Mouse (Mus musculus): ENCODE measurements around the gene Hnrnpc. TPM values are rescaled to one million over a fixed set of nuclear protein-coding genes. Genes with fewer than 3 reads are reported as not detected.

The Hnrnpc gene
- polyA plus RNA-seq, 1 experiment from 2014 or later, result 129 TPM

GRCm38 (mm10) chr14:52026342-52026741 lies 77.5 kb downstream of the Hnrnpc start:
- TF ChIP-seq EP300 (IDR thresholded peaks at IDR 0.05; ENCODE audit: low read depth) (no peak), CTCF (IDR thresholded peaks at IDR 0.05; ENCODE audit: low read depth) (no peak)
- no peak for DNase-seq

GRCm38 (mm10) chr14:52024133-52024532 lies 79.7 kb downstream of the Hnrnpc start:
- Histone ChIP-seq H3K4me3 (ENCODE audit: low read depth, low read length) (no peak overlapping the region), H3K9ac (replicated peaks) (peak overlapping the region; percentile 7; the same call in 1 of the 2 replicates), H3K4me1 (ENCODE audit: insufficient read depth) (peaks cover 35% of the 10 kb centered on the region), H3K27me3 (ENCODE audit: insufficient read depth, low read length) (no peaks in the 10 kb centered on the region), H3K27ac (ENCODE audit: low read depth) (peak overlapping the region; percentile 98), H3K36me3 (replicated peaks; ENCODE audit: insufficient read depth, low read length) (no peaks in the 10 kb centered on the region), H3K9me3 (ENCODE audit: low read length) (no peaks in the 10 kb centered on the region), H3K4me2 (ENCODE audit: low read depth, low read length) (peak overlapping the region; percentile 69; the same call in 1 of the 2 replicates)
- no peak for TF ChIP-seq CTCF (IDR thresholded peaks at IDR 0.05; ENCODE audit: low read depth)
- peak; percentile 50; the same call in 1 of the 2 replicates for TF ChIP-seq EP300 (IDR thresholded peaks at IDR 0.05; ENCODE audit: low read depth)
- ATAC-seq (no peak), DNase-seq (no peak)
- WGBS (ENCODE audit: insufficient replicate concordance), result 45% methylated on average over 2 of the region's 2 CpGs

More at GRCm38 (mm10) chr14:52026342-52026741, 77.5 kb downstream of the Hnrnpc start:
- no peaks in the 10 kb centered on the region for H3K27me3 ChIP-seq (ENCODE audit: insufficient read depth, low read length)
- H3K4me2 ChIP-seq (ENCODE audit: low read depth, low read length), result no peak overlapping the region
- no peaks in the 10 kb centered on the region for H3K36me3 ChIP-seq (replicated peaks; ENCODE audit: insufficient read depth, low read length)
- peaks cover 28% of the 10 kb centered on the region for H3K4me1 ChIP-seq (ENCODE audit: insufficient read depth)
- H3K9ac ChIP-seq (replicated peaks), result no peak overlapping the region
- H3K4me3 ChIP-seq (ENCODE audit: low read depth, low read length), result no peak overlapping the region
- H3K9me3 ChIP-seq (ENCODE audit: low read length), result no peaks in the 10 kb centered on the region
- no peak overlapping the region for H3K27ac ChIP-seq (ENCODE audit: low read depth)
- ATAC-seq, result no peak
- 84% methylated on average over 4 of the region's 4 CpGs for WGBS (ENCODE audit: insufficient replicate concordance)

Other genes starting within 250 kb of the Hnrnpc start
- 9.4 and 10.8 TPM in 2 replicates for gene Mettl17, start 219.2 kb downstream of the Hnrnpc start, polyA plus RNA-seq (2015; fragmentation: Nextera tagmentation; extraction: Ambion mirVana)
- gene Slc39a2, start 211.1 kb downstream of the Hnrnpc start, polyA plus RNA-seq (2015; fragmentation: Nextera tagmentation; extraction: Ambion mirVana), result 0.06 and 0.07 TPM in 2 replicates
- gene Ndrg2, start 189.9 kb downstream of the Hnrnpc start, polyA plus RNA-seq (2015; fragmentation: Nextera tagmentation; extraction: Ambion mirVana), result 346 and 352 TPM in 2 replicates
- gene Tppp2, start 185.6 kb downstream of the Hnrnpc start, polyA plus RNA-seq (2015; fragmentation: Nextera tagmentation; extraction: Ambion mirVana), result not detected in 2 replicates
- not detected in 2 replicates for gene Rnase13, start 181.3 kb downstream of the Hnrnpc start, polyA plus RNA-seq (2015; fragmentation: Nextera tagmentation; extraction: Ambion mirVana)
- 5.8 and 7.2 TPM in 2 replicates for gene Arhgef40, start 119.3 kb downstream of the Hnrnpc start, polyA plus RNA-seq (2015; fragmentation: Nextera tagmentation; extraction: Ambion mirVana)
- gene Tmem253, start 88.4 kb downstream of the Hnrnpc start, polyA plus RNA-seq (2015; fragmentation: Nextera tagmentation; extraction: Ambion mirVana), result 0.23 and 0.31 TPM in 2 replicates
- gene Zfp219, start 83.3 kb downstream of the Hnrnpc start, polyA plus RNA-seq (2015; fragmentation: Nextera tagmentation; extraction: Ambion mirVana), result 8.8 and 9.0 TPM in 2 replicates
- gene Olfr221, start 61.6 kb downstream of the Hnrnpc start, polyA plus RNA-seq (2015; fragmentation: Nextera tagmentation; extraction: Ambion mirVana), result not detected in 2 replicates
- 23.9 and 30.7 TPM in 2 replicates for gene Rpgrip1, start 6.7 kb upstream of the Hnrnpc start, polyA plus RNA-seq (2015; fragmentation: Nextera tagmentation; extraction: Ambion mirVana)
- 15.7 and 18.0 TPM in 2 replicates for gene Supt16, start 93.4 kb upstream of the Hnrnpc start, polyA plus RNA-seq (2015; fragmentation: Nextera tagmentation; extraction: Ambion mirVana)
- 8.5 and 10.0 TPM in 2 replicates for gene Chd8, start 153.8 kb upstream of the Hnrnpc start, polyA plus RNA-seq (2015; fragmentation: Nextera tagmentation; extraction: Ambion mirVana)
- gene Tox4, start 175.1 kb upstream of the Hnrnpc start, polyA plus RNA-seq (2015; fragmentation: Nextera tagmentation; extraction: Ambion mirVana), result 12.1 and 13.4 TPM in 2 replicates
- 2.7 and 2.8 TPM in 2 replicates for gene Rab2b, start 175.5 kb upstream of the Hnrnpc start, polyA plus RNA-seq (2015; fragmentation: Nextera tagmentation; extraction: Ambion mirVana)
- 7.2 and 8.1 TPM in 2 replicates for gene Mettl3, start 201.1 kb upstream of the Hnrnpc start, polyA plus RNA-seq (2015; fragmentation: Nextera tagmentation; extraction: Ambion mirVana)
- 0.63 and 0.85 TPM in 2 replicates for gene Sall2, start 224.7 kb upstream of the Hnrnpc start, polyA plus RNA-seq (2015; fragmentation: Nextera tagmentation; extraction: Ambion mirVana)

Data from liver, postnatal 0 days (tissue).